Mouse (Mus musculus): Measurements from ENCODE around the gene Ftcd. TPM values are rescaled to one million over a fixed set of nuclear protein-coding genes. Genes with fewer than 3 reads are reported as not detected.
A peak's percentile ranks its signal among the peaks of the same experiment; 100 is the strongest.

Ftcd gene
- total and polyA plus RNA-seq, 2 experiments from 2014 or later = not detected

DNA sequence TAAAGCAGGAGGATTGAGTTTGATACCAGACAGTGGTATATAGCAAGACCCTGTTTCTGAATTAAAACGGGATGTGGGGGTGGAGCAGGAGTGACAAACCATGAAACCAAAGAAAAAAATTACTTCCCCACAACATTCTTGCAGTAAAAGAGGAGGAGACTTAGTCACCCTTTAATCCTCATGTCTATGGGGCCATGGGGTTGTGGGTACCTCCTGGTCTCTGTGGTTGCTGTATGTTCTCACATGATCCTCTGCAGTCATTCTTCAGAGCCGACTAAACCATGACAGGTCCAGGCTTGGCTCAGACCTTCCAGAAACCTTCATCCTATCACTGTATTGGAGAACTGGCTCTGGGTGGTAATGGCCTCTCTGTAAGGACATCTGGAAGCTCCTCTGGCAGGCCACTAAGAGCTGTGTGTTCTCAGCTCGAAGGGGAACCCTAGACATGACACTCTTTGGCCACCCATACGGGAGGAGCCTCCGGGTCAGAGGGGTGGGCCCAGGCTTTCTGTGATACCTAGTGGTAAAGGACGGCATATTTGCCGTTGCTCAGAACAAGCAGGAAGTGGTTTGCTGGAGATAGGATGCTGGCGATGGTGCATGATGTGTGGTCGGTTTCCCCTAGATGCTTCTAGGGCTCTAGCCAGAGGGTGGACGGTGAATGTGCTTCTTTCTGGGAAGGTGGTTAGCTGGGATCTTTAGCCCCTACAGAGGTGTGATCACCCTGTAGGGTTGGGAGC is 32.6 kb upstream of the Ftcd start:
- Histone ChIP-seq H3K4me2 (ENCODE audit: low read depth, low read length) (no peak overlapping the region), H3K27ac (no peak overlapping the region)

DNA sequence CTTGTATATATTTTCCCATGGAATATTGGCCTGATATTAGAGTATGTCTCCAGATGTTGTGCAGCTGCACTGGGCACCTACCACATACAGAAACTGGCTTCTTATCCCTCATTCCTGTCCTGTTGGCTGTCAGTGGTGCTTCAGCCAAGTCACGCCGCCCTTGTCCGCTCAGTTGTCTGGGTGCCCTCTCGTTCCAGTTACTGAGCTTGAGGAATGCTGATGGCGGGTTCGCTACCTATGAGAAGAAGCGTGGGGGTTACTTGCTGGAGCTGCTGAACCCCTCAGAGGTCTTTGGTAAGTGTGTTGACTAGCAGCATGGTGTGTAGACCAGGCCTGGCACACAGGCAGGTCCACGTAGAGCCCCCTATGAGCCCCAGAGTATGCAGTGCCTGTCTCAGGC is 28.9 kb upstream of the Ftcd start:
- Histone ChIP-seq H3K27ac (no peak overlapping the region), H3K4me2 (ENCODE audit: low read depth, low read length) (no peak overlapping the region), H3K27me3 (ENCODE audit: insufficient read depth, low read length) (no peaks in the 10 kb centered on the region), H3K4me1 (ENCODE audit: insufficient read depth, low read length) (no peaks in the 10 kb centered on the region), H3K9me3 (ENCODE audit: low read length) (no peaks in the 10 kb centered on the region), H3K9ac (replicated peaks; ENCODE audit: low read length) (no peak overlapping the region), H3K4me3 (ENCODE audit: low read length) (no peak overlapping the region), H3K36me3 (ENCODE audit: insufficient read depth, low read length) (peaks cover 89% of the 10 kb centered on the region)
- ATAC-seq (no peak), DNase-seq (ENCODE audit: low spot score) (no peak)
- TF ChIP-seq CTCF (IDR thresholded peaks at IDR 0.05; ENCODE audit: low read depth) = no peak
- WGBS = 91% methylated on average over 8 of the region's 8 CpGs

More for the DNA sequence above, 32.6 kb upstream of the Ftcd start:
- no peak for DNase-seq (ENCODE audit: low spot score)
- Histone ChIP-seq H3K4me1 (ENCODE audit: insufficient read depth, low read length) (no peaks in the 10 kb centered on the region), H3K4me3 (ENCODE audit: low read length) (no peak overlapping the region), H3K27me3 (ENCODE audit: insufficient read depth, low read length) (no peaks in the 10 kb centered on the region), H3K9ac (replicated peaks; ENCODE audit: low read length) (no peak overlapping the region), H3K9me3 (ENCODE audit: low read length) (no peaks in the 10 kb centered on the region), H3K36me3 (ENCODE audit: insufficient read depth, low read length) (peaks cover 86% of the 10 kb centered on the region)
- ATAC-seq = no peak
- TF ChIP-seq CTCF (IDR thresholded peaks at IDR 0.05; ENCODE audit: low read depth) = no peak
- WGBS = 94% methylated on average over 10 of the region's 10 CpGs

DNA sequence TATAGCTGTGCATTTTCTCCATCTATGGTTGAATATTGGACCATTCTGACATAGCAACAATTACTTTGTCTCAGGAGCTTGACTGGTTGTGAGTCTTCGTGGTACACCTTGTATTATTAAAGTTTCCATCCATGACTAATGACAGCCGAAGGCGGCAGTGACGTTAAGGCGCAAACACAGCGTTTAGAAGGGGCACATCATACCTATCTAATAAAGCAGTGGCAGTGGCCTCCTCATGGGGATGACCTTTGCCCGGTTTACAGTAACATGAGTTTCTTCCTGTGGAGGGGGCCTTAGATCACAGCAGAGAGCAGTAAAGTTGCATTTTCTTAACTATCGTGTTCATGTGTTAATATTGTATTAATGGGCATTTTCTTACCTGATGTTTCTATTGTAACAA is 27.2 kb upstream of the Ftcd start:
- DNase-seq (ENCODE audit: low spot score) (no peak), ATAC-seq (no peak)
- TF ChIP-seq CTCF (IDR thresholded peaks at IDR 0.05; ENCODE audit: low read depth) = no peak
- Histone ChIP-seq H3K9ac (replicated peaks; ENCODE audit: low read length) (no peak overlapping the region), H3K4me2 (ENCODE audit: low read depth, low read length) (no peak overlapping the region), H3K27ac (no peak overlapping the region), H3K9me3 (ENCODE audit: low read length) (no peaks in the 10 kb centered on the region), H3K36me3 (ENCODE audit: insufficient read depth, low read length) (peaks cover 88% of the 10 kb centered on the region), H3K4me1 (ENCODE audit: insufficient read depth, low read length) (no peaks in the 10 kb centered on the region), H3K27me3 (ENCODE audit: insufficient read depth, low read length) (no peaks in the 10 kb centered on the region), H3K4me3 (ENCODE audit: low read length) (no peak overlapping the region)
- WGBS = 94% methylated on average over 8 of the region's 8 CpGs

DNA sequence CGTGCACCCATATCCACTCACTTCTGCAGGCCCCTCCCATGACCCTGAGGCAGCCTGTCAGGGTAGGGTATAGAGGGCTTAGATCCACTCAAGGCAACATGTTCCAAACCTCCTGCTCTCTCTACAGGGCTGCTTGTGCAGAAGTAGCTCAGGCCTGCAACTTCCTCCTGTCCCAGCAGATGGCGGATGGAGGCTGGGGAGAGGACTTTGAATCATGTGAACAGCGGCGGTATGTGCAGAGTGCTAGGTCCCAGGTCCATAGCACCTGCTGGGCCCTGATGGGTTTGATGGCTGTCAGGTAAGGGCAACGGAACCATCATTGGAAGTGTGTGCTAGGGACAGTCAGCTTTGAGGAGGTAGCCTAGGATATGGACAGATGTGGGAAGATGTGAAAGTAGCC is 25.0 kb upstream of the Ftcd start:
- Histone ChIP-seq H3K4me3 (ENCODE audit: low read length) (no peak overlapping the region), H3K27ac (no peak overlapping the region), H3K9ac (replicated peaks; ENCODE audit: low read length) (no peak overlapping the region), H3K27me3 (ENCODE audit: insufficient read depth, low read length) (no peaks in the 10 kb centered on the region), H3K36me3 (ENCODE audit: insufficient read depth, low read length) (peaks cover 93% of the 10 kb centered on the region), H3K4me1 (ENCODE audit: insufficient read depth, low read length) (no peaks in the 10 kb centered on the region), H3K9me3 (ENCODE audit: low read length) (no peaks in the 10 kb centered on the region), H3K4me2 (ENCODE audit: low read depth, low read length) (no peak overlapping the region)
- DNase-seq (ENCODE audit: low spot score) = no peak
- 0 out of 2 replicates have a peak, but pooled peaks have one; percentile 27 for ATAC-seq
- TF ChIP-seq CTCF (IDR thresholded peaks at IDR 0.05; ENCODE audit: low read depth) = peak; percentile 61
- WGBS = 92% methylated on average over 5 of the region's 5 CpGs

DNA sequence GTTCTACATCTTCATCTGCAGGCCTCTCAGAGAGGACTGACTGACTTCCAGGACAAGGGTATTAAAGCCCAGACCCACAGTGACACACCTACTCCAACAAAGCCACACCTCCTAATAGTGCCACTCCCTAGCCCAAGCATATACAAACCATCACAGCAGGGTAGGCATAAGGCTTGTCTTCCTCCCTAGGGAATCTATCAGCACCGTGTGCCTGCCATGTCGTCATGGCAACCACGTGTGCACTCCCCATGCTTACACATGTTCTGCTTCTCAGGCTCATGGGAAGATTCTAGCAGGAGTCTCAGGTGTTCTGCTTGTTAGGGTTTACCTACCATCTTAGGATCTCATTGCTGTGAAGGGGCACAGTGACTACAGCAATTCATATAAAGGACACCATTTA is 23.9 kb upstream of the Ftcd start:
- TF ChIP-seq CTCF (IDR thresholded peaks at IDR 0.05; ENCODE audit: low read depth) = no peak
- no peak overlapping the region for H3K9ac ChIP-seq (replicated peaks; ENCODE audit: low read length)
- H3K36me3 ChIP-seq (ENCODE audit: insufficient read depth, low read length) = peaks cover 85% of the 10 kb centered on the region
- WGBS = 66% methylated on average over 3 of the region's 3 CpGs
- no peak for DNase-seq (ENCODE audit: low spot score)
- ATAC-seq = no peak
- no peaks in the 10 kb centered on the region for H3K27me3 ChIP-seq (ENCODE audit: insufficient read depth, low read length)
- no peak overlapping the region for H3K4me3 ChIP-seq (ENCODE audit: low read length)
- H3K27ac ChIP-seq = no peak overlapping the region
- H3K4me1 ChIP-seq (ENCODE audit: insufficient read depth, low read length) = no peaks in the 10 kb centered on the region
- no peak overlapping the region for H3K4me2 ChIP-seq (ENCODE audit: low read depth, low read length)
- no peaks in the 10 kb centered on the region for H3K9me3 ChIP-seq (ENCODE audit: low read length)

DNA sequence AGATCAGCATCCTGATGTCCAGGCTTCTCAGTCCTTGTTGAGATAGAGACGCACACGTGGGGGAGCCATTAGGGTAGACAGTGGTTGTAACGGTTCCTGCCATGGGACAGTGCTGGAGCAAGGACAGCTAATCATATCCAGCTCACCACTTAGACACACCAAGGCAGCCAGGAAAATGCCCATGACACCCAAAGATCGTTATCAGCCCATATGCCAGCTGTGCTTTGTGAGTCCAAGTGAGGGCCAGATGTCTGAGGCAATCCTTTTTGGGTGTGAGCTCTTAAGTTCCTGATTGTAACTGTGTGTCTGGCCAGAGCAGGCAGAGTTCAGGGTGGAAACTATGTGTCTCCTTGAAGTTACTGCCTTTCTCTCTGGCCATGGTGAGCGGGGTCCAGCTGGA is 21.4 kb upstream of the Ftcd start:
- Histone ChIP-seq H3K4me2 (ENCODE audit: low read depth, low read length) (no peak overlapping the region), H3K4me3 (ENCODE audit: low read length) (no peak overlapping the region), H3K27me3 (ENCODE audit: insufficient read depth, low read length) (no peaks in the 10 kb centered on the region), H3K4me1 (ENCODE audit: insufficient read depth, low read length) (no peaks in the 10 kb centered on the region), H3K36me3 (ENCODE audit: insufficient read depth, low read length) (peaks cover 61% of the 10 kb centered on the region), H3K9me3 (ENCODE audit: low read length) (no peaks in the 10 kb centered on the region), H3K9ac (replicated peaks; ENCODE audit: low read length) (no peak overlapping the region), H3K27ac (no peak overlapping the region)
- ATAC-seq (no peak), DNase-seq (ENCODE audit: low spot score) (no peak)
- 87% methylated on average over 5 of the region's 5 CpGs for WGBS
- TF ChIP-seq CTCF (IDR thresholded peaks at IDR 0.05; ENCODE audit: low read depth) = no peak

DNA sequence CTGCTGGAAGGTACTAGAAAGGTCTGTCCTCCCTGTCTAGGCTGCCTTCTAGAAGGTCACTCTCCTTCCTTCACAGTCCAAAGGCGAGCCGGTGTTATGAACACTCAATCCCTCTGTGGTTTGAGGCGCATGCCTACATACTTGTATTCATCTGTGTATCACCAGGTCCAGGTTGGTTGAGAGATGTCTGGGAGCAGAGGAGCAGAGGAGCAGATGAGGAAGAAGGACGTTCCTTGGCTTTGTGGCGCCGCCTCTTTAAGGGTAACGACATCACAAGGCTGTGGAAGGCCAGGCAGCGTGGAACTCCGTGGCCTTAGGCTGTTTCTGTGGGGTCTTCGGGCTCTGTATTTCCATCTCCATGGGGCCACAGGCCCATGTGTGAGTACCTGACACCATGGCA is 13.5 kb upstream of the Ftcd start, which contains the start of gene Spatc1l:
Gene Spatc1l (plus strand): TSS at position 301 of the 400 bp plus-strand sequence.
- Histone ChIP-seq H3K4me2 (ENCODE audit: low read depth, low read length) (no peak within 1 kb of the TSS), H3K4me3 (ENCODE audit: low read length) (no peak within 1 kb of the TSS), H3K27me3 (ENCODE audit: insufficient read depth, low read length) (no peaks in the 10 kb centered on the region), H3K36me3 (ENCODE audit: insufficient read depth, low read length) (no peaks in the 10 kb centered on the region), H3K4me1 (ENCODE audit: insufficient read depth, low read length) (no peaks in the 10 kb centered on the region), H3K9ac (replicated peaks; ENCODE audit: low read length) (no peak within 1 kb of the TSS), H3K27ac (no peak within 1 kb of the TSS), H3K9me3 (ENCODE audit: low read length) (no peaks in the 10 kb centered on the region)
- no peak for TF ChIP-seq CTCF (IDR thresholded peaks at IDR 0.05; ENCODE audit: low read depth)
- ATAC-seq = no peak
- WGBS = 93% methylated on average over 10 of the region's 10 CpGs
- DNase-seq (ENCODE audit: low spot score) = no peak
